Mouse (Mus musculus): ENCODE measurements at regions not wholly inside any gene's neighbourhood (a gene's known extent, or its start where the extent isn't known, plus 50 kb on each side); places are given as distances from the start of the nearest gene placed in this dataset.

- H3K9me3 ChIP-seq (ENCODE audit: control insufficient read depth, low read length): no peaks in the 10 kb centered on the region
These were observed 149.2 kb downstream of the Tinag start for GRCm38 (mm10) chr9:76896347-76896746.

GRCm38 (mm10) chr9:76881830-76882229 lies 163.8 kb downstream of the Tinag start:
- Histone ChIP-seq H3K4me3 (replicated peaks; ENCODE audit: low read length) (no peak overlapping the region), H3K9me3 (ENCODE audit: control insufficient read depth, low read length) (no peaks in the 10 kb centered on the region), H3K27me3 (ENCODE audit: control insufficient read depth, insufficient read depth, low read length) (no peaks in the 10 kb centered on the region), H3K9ac (ENCODE audit: low read depth, low read length, severe bottlenecking) (no peak overlapping the region), H3K4me1 (ENCODE audit: control insufficient read depth, insufficient read depth, low read length) (no peaks in the 10 kb centered on the region), H3K4me2 (replicated peaks; ENCODE audit: low read depth, low read length, severe bottlenecking) (no peak overlapping the region), H3K27ac (replicated peaks; ENCODE audit: low read depth, low read length) (no peak overlapping the region), H3K36me3 (ENCODE audit: control insufficient read depth, insufficient read depth, low read length) (no peaks in the 10 kb centered on the region)
- ATAC-seq (ENCODE audit: low FRiP score, low read depth) (no peak), DNase-seq (ENCODE audit: low spot score) (no peak)
- WGBS: 60% methylated on average over 1 of the region's 1 CpGs
- TF ChIP-seq POLR2A (IDR thresholded peaks at IDR 0.05; ENCODE audit: borderline replicate concordance, extremely low read depth, insufficient read depth, insufficient read length): no peak

More at GRCm38 (mm10) chr9:76896347-76896746, 149.2 kb downstream of the Tinag start:
- H3K4me3 ChIP-seq (replicated peaks; ENCODE audit: low read length): no peak overlapping the region
- H3K4me1 ChIP-seq (ENCODE audit: control insufficient read depth, insufficient read depth, low read length): no peaks in the 10 kb centered on the region
- ATAC-seq (ENCODE audit: low FRiP score, low read depth) (no peak), DNase-seq (ENCODE audit: low spot score) (no peak)
- H3K27ac ChIP-seq (replicated peaks; ENCODE audit: low read depth, low read length): no peak overlapping the region
- no peak for TF ChIP-seq POLR2A (IDR thresholded peaks at IDR 0.05; ENCODE audit: borderline replicate concordance, extremely low read depth, insufficient read depth, insufficient read length)
- no peaks in the 10 kb centered on the region for H3K27me3 ChIP-seq (ENCODE audit: control insufficient read depth, insufficient read depth, low read length)
- H3K9ac ChIP-seq (ENCODE audit: low read depth, low read length, severe bottlenecking): no peak overlapping the region
- no peak overlapping the region for H3K4me2 ChIP-seq (replicated peaks; ENCODE audit: low read depth, low read length, severe bottlenecking)
- H3K36me3 ChIP-seq (ENCODE audit: control insufficient read depth, insufficient read depth, low read length): no peaks in the 10 kb centered on the region

- no peak overlapping the region for H3K27ac ChIP-seq (replicated peaks; ENCODE audit: low read depth, low read length)
- H3K4me1 ChIP-seq (ENCODE audit: control insufficient read depth, insufficient read depth, low read length): no peaks in the 10 kb centered on the region
- H3K9me3 ChIP-seq (ENCODE audit: control insufficient read depth, low read length): no peaks in the 10 kb centered on the region
- DNase-seq (ENCODE audit: low spot score) (no peak), ATAC-seq (ENCODE audit: low FRiP score, low read depth) (no peak)
- H3K9ac ChIP-seq (ENCODE audit: low read depth, low read length, severe bottlenecking): no peak overlapping the region
- no peak overlapping the region for H3K4me3 ChIP-seq (replicated peaks; ENCODE audit: low read length)
- H3K36me3 ChIP-seq (ENCODE audit: control insufficient read depth, insufficient read depth, low read length): no peaks in the 10 kb centered on the region
- H3K27me3 ChIP-seq (ENCODE audit: control insufficient read depth, insufficient read depth, low read length): no peaks in the 10 kb centered on the region
- TF ChIP-seq POLR2A (IDR thresholded peaks at IDR 0.05; ENCODE audit: borderline replicate concordance, extremely low read depth, insufficient read depth, insufficient read length): no peak
- 88% methylated on average over 10 of the region's 10 CpGs for WGBS
- H3K4me2 ChIP-seq (replicated peaks; ENCODE audit: low read depth, low read length, severe bottlenecking): no peak overlapping the region
These were observed 169.6 kb downstream of the Tinag start for GRCm38 (mm10) chr9:76876020-76876419.

- Histone ChIP-seq H3K9me3 (ENCODE audit: control insufficient read depth, low read length) (no peaks in the 10 kb centered on the region), H3K9ac (ENCODE audit: low read depth, low read length, severe bottlenecking) (no peak overlapping the region), H3K4me1 (ENCODE audit: control insufficient read depth, insufficient read depth, low read length) (no peaks in the 10 kb centered on the region), H3K36me3 (ENCODE audit: control insufficient read depth, insufficient read depth, low read length) (no peaks in the 10 kb centered on the region), H3K27me3 (ENCODE audit: control insufficient read depth, insufficient read depth, low read length) (no peaks in the 10 kb centered on the region), H3K4me3 (replicated peaks; ENCODE audit: low read length) (no peak overlapping the region), H3K4me2 (replicated peaks; ENCODE audit: low read depth, low read length, severe bottlenecking) (no peak overlapping the region), H3K27ac (replicated peaks; ENCODE audit: low read depth, low read length) (no peak overlapping the region)
- DNase-seq (ENCODE audit: low spot score): no peak
- ATAC-seq (ENCODE audit: low FRiP score, low read depth): no peak
- TF ChIP-seq POLR2A (IDR thresholded peaks at IDR 0.05; ENCODE audit: borderline replicate concordance, extremely low read depth, insufficient read depth, insufficient read length): no peak
- 74% methylated on average over 2 of the region's 2 CpGs for WGBS
These were observed 173.2 kb downstream of the Tinag start for GRCm38 (mm10) chr9:76872418-76872817.

GRCm38 (mm10) chr9:76869635-76870034 lies 176.0 kb downstream of the Tinag start:
- Histone ChIP-seq H3K4me3 (replicated peaks; ENCODE audit: low read length) (no peak overlapping the region), H3K9me3 (ENCODE audit: control insufficient read depth, low read length) (no peaks in the 10 kb centered on the region), H3K4me2 (replicated peaks; ENCODE audit: low read depth, low read length, severe bottlenecking) (no peak overlapping the region), H3K36me3 (ENCODE audit: control insufficient read depth, insufficient read depth, low read length) (no peaks in the 10 kb centered on the region), H3K27me3 (ENCODE audit: control insufficient read depth, insufficient read depth, low read length) (no peaks in the 10 kb centered on the region), H3K9ac (ENCODE audit: low read depth, low read length, severe bottlenecking) (no peak overlapping the region), H3K4me1 (ENCODE audit: control insufficient read depth, insufficient read depth, low read length) (no peaks in the 10 kb centered on the region), H3K27ac (replicated peaks; ENCODE audit: low read depth, low read length) (no peak overlapping the region)
- no peak for TF ChIP-seq POLR2A (IDR thresholded peaks at IDR 0.05; ENCODE audit: borderline replicate concordance, extremely low read depth, insufficient read depth, insufficient read length)
- WGBS: 91% methylated on average over 2 of the region's 2 CpGs
- DNase-seq (ENCODE audit: low spot score) (no peak), ATAC-seq (ENCODE audit: low FRiP score, low read depth) (no peak)

- H3K9me3 ChIP-seq (ENCODE audit: control insufficient read depth, low read length): no peaks in the 10 kb centered on the region
- no peak overlapping the region for H3K9ac ChIP-seq (ENCODE audit: low read depth, low read length, severe bottlenecking)
- H3K4me2 ChIP-seq (replicated peaks; ENCODE audit: low read depth, low read length, severe bottlenecking): no peak overlapping the region
- no peaks in the 10 kb centered on the region for H3K4me1 ChIP-seq (ENCODE audit: control insufficient read depth, insufficient read depth, low read length)
- no peak for ATAC-seq (ENCODE audit: low FRiP score, low read depth)
- TF ChIP-seq POLR2A (IDR thresholded peaks at IDR 0.05; ENCODE audit: borderline replicate concordance, extremely low read depth, insufficient read depth, insufficient read length): no peak
- H3K27me3 ChIP-seq (ENCODE audit: control insufficient read depth, insufficient read depth, low read length): no peaks in the 10 kb centered on the region
- no peak overlapping the region for H3K4me3 ChIP-seq (replicated peaks; ENCODE audit: low read length)
- no peak overlapping the region for H3K27ac ChIP-seq (replicated peaks; ENCODE audit: low read depth, low read length)
- no peak for DNase-seq (ENCODE audit: low spot score)
- no peaks in the 10 kb centered on the region for H3K36me3 ChIP-seq (ENCODE audit: control insufficient read depth, insufficient read depth, low read length)
- WGBS: 76% methylated on average over 1 of the region's 1 CpGs
These were observed 177.0 kb downstream of the Tinag start for GRCm38 (mm10) chr9:76868633-76869032.

All from limb, embryonic 14.5 days (tissue).